Mouse (Mus musculus) olfactory bulb, adult 2 months (tissue): ENCODE results near the gene Gnb1l.

ENCODE experiments used
- CTCF ChIP-seq: fragments of 200-500 bp; IDR thresholded peaks from 2 replicates; pipeline ENCODE4 v1.5.1; 2012; ENCODE audit warnings: low read depth, mild to moderate bottlenecking, low read length, moderate library complexity; ENCODE audit not compliant: insufficient read depth
- POLR2A ChIP-seq: fragments of 200-500 bp; IDR thresholded peaks from 2 replicates; pipeline ENCODE4 v1.6.1; 2012; ENCODE audit warnings: mild to moderate bottlenecking, low read depth, low read length, moderate library complexity; ENCODE audit not compliant: insufficient read depth

- TF ChIP-seq CTCF: no peak
- TF ChIP-seq POLR2A: no peak
Measured at GRCm38 (mm10) chr16:18601447-18601846, 102.9 kb downstream of the Gnb1l start.
